Mouse (Mus musculus): ENCODE measurements around the gene Iffo2. TPM values are rescaled to one million over a fixed set of nuclear protein-coding genes. Genes with fewer than 3 reads are reported as not detected.

The Iffo2 gene
- polyA plus RNA-seq, 1 experiment from 2014 or later: 4.8 TPM

DNA sequence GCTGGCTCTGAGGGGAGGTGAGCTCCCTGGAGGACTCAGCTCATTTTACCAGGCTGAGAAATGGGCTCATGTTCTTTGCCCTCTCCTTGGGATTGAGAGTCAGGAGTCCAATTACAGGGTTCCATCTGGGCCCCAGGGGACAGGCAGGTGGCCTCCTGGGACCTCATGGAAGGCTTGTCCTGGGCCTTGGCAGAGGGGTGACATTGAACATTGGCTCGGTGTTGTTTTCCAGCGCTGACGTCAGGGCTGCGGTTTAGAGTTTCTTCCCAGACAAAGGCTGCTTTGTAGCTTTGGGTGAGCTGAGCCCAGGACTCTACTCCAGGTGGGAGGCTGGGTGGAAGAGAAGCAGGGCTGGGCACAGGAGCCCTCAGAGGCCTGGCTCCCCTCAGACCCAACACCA, 57.4 kb downstream of the Iffo2 start:
- H3K4me2 ChIP-seq (replicated peaks; ENCODE audit: low read depth, low read length): no peak overlapping the region
- WGBS: 87% methylated on average over 4 of the region's 4 CpGs
- H3K36me3 ChIP-seq (ENCODE audit: control insufficient read depth, insufficient read depth, low read length): no peaks in the 10 kb centered on the region
- peaks cover 4% of the 10 kb centered on the region; the same call in 1 of the 2 replicates for H3K4me1 ChIP-seq (replicated peaks; ENCODE audit: control insufficient read depth, insufficient read depth, low read length)
- H3K9me3 ChIP-seq (ENCODE audit: control insufficient read depth, low read length): no peaks in the 10 kb centered on the region
- no peak overlapping the region for H3K9ac ChIP-seq (ENCODE audit: low read depth, low read length)
- ATAC-seq (ENCODE audit: low FRiP score) (no peak), DNase-seq (ENCODE audit: low spot score) (no peak)
- no peak overlapping the region for H3K4me3 ChIP-seq (ENCODE audit: low read depth, low read length)
- no peak overlapping the region for H3K27ac ChIP-seq (ENCODE audit: low read depth, low read length)
- H3K27me3 ChIP-seq (ENCODE audit: control insufficient read depth, insufficient read depth, low read length): no peaks in the 10 kb centered on the region

GRCm38 (mm10) chr4:139589351-139590027, 59.1 kb downstream of the Iffo2 start:
- peaks cover 4% of the 10 kb centered on the region; the same call in 1 of the 2 replicates for H3K4me1 ChIP-seq (replicated peaks; ENCODE audit: control insufficient read depth, insufficient read depth, low read length)
- H3K27me3 ChIP-seq (ENCODE audit: control insufficient read depth, insufficient read depth, low read length): no peaks in the 10 kb centered on the region
- no peak overlapping the region for H3K4me2 ChIP-seq (replicated peaks; ENCODE audit: low read depth, low read length)
- peak; percentile 43 for DNase-seq (ENCODE audit: low spot score)
- no peaks in the 10 kb centered on the region for H3K36me3 ChIP-seq (ENCODE audit: control insufficient read depth, insufficient read depth, low read length)
- no peak overlapping the region for H3K9ac ChIP-seq (ENCODE audit: low read depth, low read length)
- ATAC-seq (ENCODE audit: low FRiP score): no peak
- H3K27ac ChIP-seq (ENCODE audit: low read depth, low read length): peak overlapping the region; percentile 24; the same call in 1 of the 2 replicates
- no peak overlapping the region for H3K4me3 ChIP-seq (ENCODE audit: low read depth, low read length)
- 53% methylated on average over 5 of the region's 5 CpGs for WGBS
- H3K9me3 ChIP-seq (ENCODE audit: control insufficient read depth, low read length): no peaks in the 10 kb centered on the region

DNA sequence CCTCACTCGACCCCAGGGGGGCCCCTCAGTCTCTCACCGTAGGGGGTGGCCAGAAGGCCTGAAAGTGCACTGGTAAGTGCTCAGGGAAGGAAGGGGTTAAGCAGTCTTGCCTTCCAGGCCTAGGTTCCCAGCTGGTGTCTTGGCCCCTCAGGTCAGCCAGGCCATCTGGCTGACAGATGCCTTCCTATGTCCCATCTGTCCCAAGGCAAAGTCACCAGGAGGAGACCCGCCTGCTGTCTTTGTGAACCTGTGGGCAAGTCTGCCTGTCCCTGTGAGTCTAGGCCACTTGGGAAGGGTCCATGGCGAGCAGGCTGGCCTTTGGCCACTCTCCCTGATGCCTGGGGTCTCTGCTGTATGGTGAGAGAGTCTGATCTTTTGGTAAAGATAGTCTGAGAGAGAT, 60.1 kb downstream of the Iffo2 start:
- H3K9me3 ChIP-seq (ENCODE audit: control insufficient read depth, low read length): no peaks in the 10 kb centered on the region
- no peaks in the 10 kb centered on the region for H3K27me3 ChIP-seq (ENCODE audit: control insufficient read depth, insufficient read depth, low read length)
- 16% methylated on average over 4 of the region's 4 CpGs for WGBS
- H3K9ac ChIP-seq (ENCODE audit: low read depth, low read length): no peak overlapping the region
- no peak overlapping the region for H3K4me2 ChIP-seq (replicated peaks; ENCODE audit: low read depth, low read length)
- H3K4me1 ChIP-seq (replicated peaks; ENCODE audit: control insufficient read depth, insufficient read depth, low read length): peaks cover 4% of the 10 kb centered on the region; the same call in 1 of the 2 replicates
- ATAC-seq (ENCODE audit: low FRiP score): peak; percentile 56
- no peak overlapping the region for H3K4me3 ChIP-seq (ENCODE audit: low read depth, low read length)
- peak overlapping the region; percentile 58; the same call in 1 of the 2 replicates for H3K27ac ChIP-seq (ENCODE audit: low read depth, low read length)
- no peaks in the 10 kb centered on the region for H3K36me3 ChIP-seq (ENCODE audit: control insufficient read depth, insufficient read depth, low read length)
- DNase-seq (ENCODE audit: low spot score): peak; percentile 79

GRCm38 (mm10) chr4:139592895-139593294, 62.5 kb downstream of the Iffo2 start:
- Histone ChIP-seq H3K4me2 (replicated peaks; ENCODE audit: low read depth, low read length) (no peak overlapping the region), H3K27ac (ENCODE audit: low read depth, low read length) (no peak overlapping the region), H3K9ac (ENCODE audit: low read depth, low read length) (no peak overlapping the region), H3K4me1 (replicated peaks; ENCODE audit: control insufficient read depth, insufficient read depth, low read length) (peaks cover 19% of the 10 kb centered on the region), H3K27me3 (ENCODE audit: control insufficient read depth, insufficient read depth, low read length) (no peaks in the 10 kb centered on the region), H3K9me3 (ENCODE audit: control insufficient read depth, low read length) (no peaks in the 10 kb centered on the region), H3K36me3 (ENCODE audit: control insufficient read depth, insufficient read depth, low read length) (no peaks in the 10 kb centered on the region), H3K4me3 (ENCODE audit: low read depth, low read length) (no peak overlapping the region)
- no peak for ATAC-seq (ENCODE audit: low FRiP score)
- DNase-seq (ENCODE audit: low spot score): no peak
- WGBS: 71% methylated on average over 7 of the region's 7 CpGs

GRCm38 (mm10) chr4:139593383-139593782, 63.0 kb downstream of the Iffo2 start:
- 70% methylated on average over 6 of the region's 6 CpGs for WGBS
- Histone ChIP-seq H3K27me3 (ENCODE audit: control insufficient read depth, insufficient read depth, low read length) (no peaks in the 10 kb centered on the region), H3K4me1 (replicated peaks; ENCODE audit: control insufficient read depth, insufficient read depth, low read length) (peaks cover 21% of the 10 kb centered on the region), H3K27ac (ENCODE audit: low read depth, low read length) (no peak overlapping the region), H3K36me3 (ENCODE audit: control insufficient read depth, insufficient read depth, low read length) (no peaks in the 10 kb centered on the region), H3K9ac (ENCODE audit: low read depth, low read length) (no peak overlapping the region), H3K4me2 (replicated peaks; ENCODE audit: low read depth, low read length) (no peak overlapping the region), H3K4me3 (ENCODE audit: low read depth, low read length) (no peak overlapping the region), H3K9me3 (ENCODE audit: control insufficient read depth, low read length) (no peaks in the 10 kb centered on the region)
- DNase-seq (ENCODE audit: low spot score) (no peak), ATAC-seq (ENCODE audit: low FRiP score) (no peak)

DNA sequence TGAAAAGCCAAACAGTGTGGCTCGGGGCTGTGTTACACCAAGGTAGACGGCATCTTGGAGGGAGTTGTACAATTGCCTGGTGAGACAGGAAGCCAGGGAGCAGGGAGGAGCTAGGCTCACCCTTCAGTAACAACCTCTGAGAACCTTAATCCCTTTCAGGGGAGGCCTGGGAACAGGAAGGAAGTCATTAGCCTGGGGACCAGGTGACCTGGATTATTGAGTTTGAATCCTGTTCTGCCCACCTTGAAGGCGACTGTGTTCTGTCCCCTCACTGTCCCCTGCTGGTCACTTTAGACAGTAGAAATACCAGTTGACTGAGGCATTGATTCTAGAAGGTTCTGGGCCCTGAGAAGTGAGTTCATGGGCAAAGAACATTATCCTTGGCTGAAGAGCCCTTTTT, 63.7 kb downstream of the Iffo2 start:
- H3K9me3 ChIP-seq (ENCODE audit: control insufficient read depth, low read length): no peaks in the 10 kb centered on the region
- no peaks in the 10 kb centered on the region for H3K27me3 ChIP-seq (ENCODE audit: control insufficient read depth, insufficient read depth, low read length)
- DNase-seq (ENCODE audit: low spot score) (no peak), ATAC-seq (ENCODE audit: low FRiP score) (no peak)
- no peak overlapping the region for H3K9ac ChIP-seq (ENCODE audit: low read depth, low read length)
- H3K36me3 ChIP-seq (ENCODE audit: control insufficient read depth, insufficient read depth, low read length): no peaks in the 10 kb centered on the region
- no peak overlapping the region for H3K4me2 ChIP-seq (replicated peaks; ENCODE audit: low read depth, low read length)
- no peak overlapping the region for H3K27ac ChIP-seq (ENCODE audit: low read depth, low read length)
- WGBS: 52% methylated on average over 3 of the region's 3 CpGs
- peaks cover 28% of the 10 kb centered on the region for H3K4me1 ChIP-seq (replicated peaks; ENCODE audit: control insufficient read depth, insufficient read depth, low read length)
- no peak overlapping the region for H3K4me3 ChIP-seq (ENCODE audit: low read depth, low read length)

DNA sequence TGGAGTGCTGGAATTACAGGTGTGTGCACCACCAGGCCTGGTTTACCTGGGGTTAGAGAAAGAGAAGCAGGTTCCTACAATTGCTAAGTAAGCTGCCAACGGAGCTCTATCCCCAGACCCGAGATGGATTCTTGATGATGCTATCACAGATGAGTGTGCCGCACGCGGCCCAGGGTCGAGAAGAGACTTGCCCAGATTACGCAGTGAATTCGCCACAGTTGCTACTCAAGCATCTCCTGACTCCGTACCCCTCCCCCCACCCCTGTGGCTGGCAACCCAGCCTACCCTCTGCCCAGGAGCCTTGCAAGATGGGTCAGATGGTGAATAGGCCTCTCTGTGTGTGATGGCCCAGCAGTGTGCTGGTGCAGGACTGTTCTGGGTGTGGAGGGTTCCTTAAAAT, 66.4 kb downstream of the Iffo2 start:
- Histone ChIP-seq H3K9ac (ENCODE audit: low read depth, low read length) (0 out of 2 replicates have a peak overlapping the region, but pooled peaks have one; percentile 4), H3K27me3 (ENCODE audit: control insufficient read depth, insufficient read depth, low read length) (no peaks in the 10 kb centered on the region), H3K36me3 (ENCODE audit: control insufficient read depth, insufficient read depth, low read length) (no peaks in the 10 kb centered on the region), H3K4me1 (replicated peaks; ENCODE audit: control insufficient read depth, insufficient read depth, low read length) (peaks cover 29% of the 10 kb centered on the region), H3K4me2 (replicated peaks; ENCODE audit: low read depth, low read length) (no peak overlapping the region), H3K9me3 (ENCODE audit: control insufficient read depth, low read length) (no peaks in the 10 kb centered on the region), H3K27ac (ENCODE audit: low read depth, low read length) (0 out of 2 replicates have a peak overlapping the region, but pooled peaks have one; percentile 2), H3K4me3 (ENCODE audit: low read depth, low read length) (no peak overlapping the region)
- 24% methylated on average over 9 of the region's 9 CpGs for WGBS
- DNase-seq (ENCODE audit: low spot score) (no peak), ATAC-seq (ENCODE audit: low FRiP score) (no peak)

GRCm38 (mm10) chr4:139597286-139598284, 67.2 kb downstream of the Iffo2 start:
- peaks cover 29% of the 10 kb centered on the region for H3K4me1 ChIP-seq (replicated peaks; ENCODE audit: control insufficient read depth, insufficient read depth, low read length)
- H3K9ac ChIP-seq (ENCODE audit: low read depth, low read length): no peak overlapping the region
- 62% methylated on average over 20 of the region's 20 CpGs for WGBS
- H3K27me3 ChIP-seq (ENCODE audit: control insufficient read depth, insufficient read depth, low read length): no peaks in the 10 kb centered on the region
- H3K9me3 ChIP-seq (ENCODE audit: control insufficient read depth, low read length): no peaks in the 10 kb centered on the region
- 0 out of 2 replicates have a peak overlapping the region, but pooled peaks have one; percentile 12 for H3K27ac ChIP-seq (ENCODE audit: low read depth, low read length)
- no peak overlapping the region for H3K4me2 ChIP-seq (replicated peaks; ENCODE audit: low read depth, low read length)
- ATAC-seq (ENCODE audit: low FRiP score) (no peak), DNase-seq (ENCODE audit: low spot score) (no peak)
- no peaks in the 10 kb centered on the region for H3K36me3 ChIP-seq (ENCODE audit: control insufficient read depth, insufficient read depth, low read length)
- no peak overlapping the region for H3K4me3 ChIP-seq (ENCODE audit: low read depth, low read length)

Measured in hindbrain, embryonic 11.5 days (tissue).